In genomic region chr4:34231270-34231669, GRCm38 (mm10) we compare ENCODE assay signal across 8 mouse cellular contexts.
DNase-seq lines count a peak whose midpoint lies in the region; ATAC-seq and TF ChIP-seq lines count a peak whose summit lies in the region.

No protein-coding gene starts in this region.

- H3K36me3 ChIP-seq in heart, adult 2 months (ENCODE audit: control insufficient read depth, insufficient read depth, low read length), result no peaks in the 10 kb centered on the region
- no peaks in the 10 kb centered on the region for H3K36me3 ChIP-seq in forebrain, embryonic 14.5 days (ENCODE audit: control insufficient read depth, insufficient read depth, low read length)
- H3K36me3 ChIP-seq in hindbrain, embryonic 14.5 days (replicated peaks; ENCODE audit: control insufficient read depth, insufficient read depth), result no peaks in the 10 kb centered on the region

- intact Hi-C loops in heart, adult 2 months (cut with DNase I), result loop anchor here (1.0 kb wide), 1 partner anchor 835 kb away; no protein-coding TSS in a partner anchor

- no peak overlapping the region for H3K27ac ChIP-seq in heart, adult 2 months
- H3K27ac ChIP-seq in forebrain, embryonic 14.5 days (ENCODE audit: low read depth, low read length), result no peak overlapping the region
- no peak overlapping the region for H3K27ac ChIP-seq in hindbrain, embryonic 14.5 days

- H3K27me3 ChIP-seq in heart, adult 2 months (ENCODE audit: control insufficient read depth, insufficient read depth, low read length), result no peaks in the 10 kb centered on the region
- no peaks in the 10 kb centered on the region for H3K27me3 ChIP-seq in forebrain, embryonic 14.5 days (replicated peaks; ENCODE audit: control insufficient read depth, insufficient read depth, low read length)
- no peaks in the 10 kb centered on the region for H3K27me3 ChIP-seq in hindbrain, embryonic 14.5 days (ENCODE audit: control insufficient read depth, insufficient read depth, low read length)

- no peak for TF ChIP-seq POLR2A in heart, adult 2 months (IDR thresholded peaks at IDR 0.05; ENCODE audit: insufficient read depth, low read depth, low read length)

- H3K9me3 ChIP-seq in forebrain, embryonic 14.5 days (replicated peaks; ENCODE audit: control insufficient read depth, low read length), result no peaks in the 10 kb centered on the region
- H3K9me3 ChIP-seq in hindbrain, embryonic 14.5 days (ENCODE audit: control insufficient read depth, low read length), result no peaks in the 10 kb centered on the region

- ATAC-seq in cerebellum, adult (ENCODE audit: insufficient number of reproducible peaks, low FRiP score, low TSS enrichment), result peak; percentile 88
- peak; percentile 88 for ATAC-seq in forebrain, embryonic 14.5 days
- ATAC-seq in hindbrain, embryonic 14.5 days (ENCODE audit: low FRiP score), result peak; percentile 89

- no peak overlapping the region for H3K4me3 ChIP-seq in heart, adult 2 months
- no peak overlapping the region for H3K4me3 ChIP-seq in forebrain, embryonic 14.5 days (ENCODE audit: low read depth, low read length)
- no peak overlapping the region for H3K4me3 ChIP-seq in hindbrain, embryonic 14.5 days (replicated peaks; ENCODE audit: low read length)

- WGBS in heart, adult 2 months, result 7% methylated on average over 3 of the region's 3 CpGs
- 14% methylated on average over 3 of the region's 3 CpGs for WGBS in forebrain, embryonic 14.5 days
- 8% methylated on average over 3 of the region's 3 CpGs for WGBS in hindbrain, embryonic 14.5 days

- DNase-seq in heart, adult 2 months, result peak; percentile 28
- DNase-seq in heart, adult 9 months (ENCODE audit: low spot score in 2 of 2), result no peak
- peak; percentile 85 for DNase-seq in forebrain, embryonic 14.5 days (ENCODE audit: low spot score)
- peak; percentile 71 for DNase-seq in hindbrain, embryonic 14.5 days (ENCODE audit: low spot score)
- peak; percentile 68 for DNase-seq in layer of hippocampus, adult 9-11 months
- DNase-seq in lung, postnatal 4 days, result peak; percentile 54 to 62
- peak; percentile 72 for DNase-seq in right cerebral cortex, adult 18-20 months

- TF ChIP-seq CTCF in heart, adult 2 months (IDR thresholded peaks at IDR 0.05), result peak; percentile 74

- H3K4me1 ChIP-seq in heart, adult 2 months (ENCODE audit: control insufficient read depth, insufficient read depth, low read length), result no peaks in the 10 kb centered on the region
- H3K4me1 ChIP-seq in forebrain, embryonic 14.5 days (ENCODE audit: control insufficient read depth, insufficient read depth, low read length), result no peaks in the 10 kb centered on the region; the same call in 1 of the 2 replicates
- H3K4me1 ChIP-seq in hindbrain, embryonic 14.5 days (replicated peaks; ENCODE audit: control insufficient read depth, insufficient read depth, low read length), result peaks cover 6% of the 10 kb centered on the region; the same call in 1 of the 2 replicates

- TF ChIP-seq EP300 in heart, adult 2 months (IDR thresholded peaks at IDR 0.05; ENCODE audit: insufficient read depth, low read depth, low read length), result no peak

- no peak overlapping the region for H3K9ac ChIP-seq in heart, adult 2 months (ENCODE audit: low read depth, low read length)
- H3K9ac ChIP-seq in forebrain, embryonic 14.5 days (ENCODE audit: low read length), result no peak overlapping the region
- H3K9ac ChIP-seq in hindbrain, embryonic 14.5 days, result no peak overlapping the region

- no peak overlapping the region for H3K4me2 ChIP-seq in forebrain, embryonic 14.5 days (ENCODE audit: low read length)
- H3K4me2 ChIP-seq in hindbrain, embryonic 14.5 days (replicated peaks), result no peak overlapping the region

- H3K79me2 ChIP-seq in heart, adult 2 months (replicated peaks; ENCODE audit: control insufficient read depth, insufficient read depth, low read length), result no peaks in the 10 kb centered on the region

Comparison
In these comparisons a context has a peak if more than half of its experiments do, and no peak if none do; other contexts are left out.
1. DNase-seq: peak in heart, adult 2 months (2 of 2), forebrain, embryonic 14.5 days (single experiment), hindbrain, embryonic 14.5 days (single experiment), layer of hippocampus, adult 9-11 months (single experiment), lung, postnatal 4 days (2 of 2) and right cerebral cortex, adult 18-20 months (single experiment); none in heart, adult 9 months (0 of 2).
2. Peak in every context shown above with its lines, with median percentiles within 50 percentile points of each other: ATAC-seq.